Mouse (Mus musculus): ENCODE results near the gene AC170998.1. TPM values are rescaled to one million over a fixed set of nuclear protein-coding genes. Genes with fewer than 3 reads are reported as not detected.

Gene AC170998.1
- polyA plus RNA-seq, 1 experiment from 2014 or later = 3.6 TPM

- WGBS = 94% methylated on average over 11 of the region's 11 CpGs
- Histone ChIP-seq H3K9me3 (no peaks in the 10 kb centered on the region), H3K4me3 (replicated peaks) (no peak overlapping the region)
These were observed 17.4 kb downstream of the AC170998.1 start for GRCm38 (mm10) chr17:28743145-28743866.

GRCm38 (mm10) chr17:28743916-28744315, 18.0 kb downstream of the AC170998.1 start:
- no peak overlapping the region for H3K4me3 ChIP-seq (replicated peaks)
- H3K27me3 ChIP-seq = no peaks in the 10 kb centered on the region
- no peak for ATAC-seq (ENCODE audit: low FRiP score)
- H3K9ac ChIP-seq = no peak overlapping the region
- WGBS = 91% methylated on average over 9 of the region's 9 CpGs
- H3K4me2 ChIP-seq = no peak overlapping the region
- H3K27ac ChIP-seq = no peak overlapping the region
- no peaks in the 10 kb centered on the region for H3K4me1 ChIP-seq
- no peaks in the 10 kb centered on the region for H3K9me3 ChIP-seq
- H3K36me3 ChIP-seq (replicated peaks) = peaks cover 89% of the 10 kb centered on the region

More at GRCm38 (mm10) chr17:28743145-28743866, 17.4 kb downstream of the AC170998.1 start:
- Histone ChIP-seq H3K9ac (no peak overlapping the region), H3K36me3 (replicated peaks) (peaks cover 87% of the 10 kb centered on the region), H3K27me3 (no peaks in the 10 kb centered on the region), H3K27ac (no peak overlapping the region), H3K4me1 (no peaks in the 10 kb centered on the region), H3K4me2 (no peak overlapping the region)
- no peak for ATAC-seq (ENCODE audit: low FRiP score)

GRCm38 (mm10) chr17:28745773-28746172, 19.9 kb downstream of the AC170998.1 start:
- H3K9me3 ChIP-seq = no peaks in the 10 kb centered on the region
- ATAC-seq (ENCODE audit: low FRiP score) = no peak
- H3K36me3 ChIP-seq (replicated peaks) = peaks cover 72% of the 10 kb centered on the region
- 91% methylated on average over 6 of the region's 6 CpGs for WGBS
- no peaks in the 10 kb centered on the region for H3K4me1 ChIP-seq
- no peak overlapping the region for H3K4me2 ChIP-seq
- H3K27ac ChIP-seq = no peak overlapping the region
- no peaks in the 10 kb centered on the region for H3K27me3 ChIP-seq
- H3K4me3 ChIP-seq (replicated peaks) = no peak overlapping the region
- H3K9ac ChIP-seq = no peak overlapping the region

GRCm38 (mm10) chr17:28748001-28748400, 22.1 kb downstream of the AC170998.1 start:
- Histone ChIP-seq H3K9ac (no peak overlapping the region), H3K36me3 (replicated peaks) (peaks cover 53% of the 10 kb centered on the region), H3K27me3 (no peaks in the 10 kb centered on the region)

GRCm38 (mm10) chr17:28750580-28750979, 24.7 kb downstream of the AC170998.1 start:
- H3K27ac ChIP-seq = no peak overlapping the region
- ATAC-seq (ENCODE audit: low FRiP score) = no peak
- no peak overlapping the region for H3K9ac ChIP-seq
- H3K27me3 ChIP-seq = no peaks in the 10 kb centered on the region
- no peaks in the 10 kb centered on the region for H3K4me1 ChIP-seq
- peaks cover 29% of the 10 kb centered on the region for H3K36me3 ChIP-seq (replicated peaks)
- 94% methylated on average over 6 of the region's 6 CpGs for WGBS
- H3K4me2 ChIP-seq = no peak overlapping the region
- H3K4me3 ChIP-seq (replicated peaks) = no peak overlapping the region
- H3K9me3 ChIP-seq = no peaks in the 10 kb centered on the region

More at GRCm38 (mm10) chr17:28748001-28748400, 22.1 kb downstream of the AC170998.1 start:
- no peaks in the 10 kb centered on the region for H3K9me3 ChIP-seq
- no peak overlapping the region for H3K4me2 ChIP-seq
- WGBS = 91% methylated on average over 4 of the region's 4 CpGs
- no peak overlapping the region for H3K27ac ChIP-seq
- ATAC-seq (ENCODE audit: low FRiP score) = no peak
- no peaks in the 10 kb centered on the region for H3K4me1 ChIP-seq
- no peak overlapping the region for H3K4me3 ChIP-seq (replicated peaks)

DNA sequence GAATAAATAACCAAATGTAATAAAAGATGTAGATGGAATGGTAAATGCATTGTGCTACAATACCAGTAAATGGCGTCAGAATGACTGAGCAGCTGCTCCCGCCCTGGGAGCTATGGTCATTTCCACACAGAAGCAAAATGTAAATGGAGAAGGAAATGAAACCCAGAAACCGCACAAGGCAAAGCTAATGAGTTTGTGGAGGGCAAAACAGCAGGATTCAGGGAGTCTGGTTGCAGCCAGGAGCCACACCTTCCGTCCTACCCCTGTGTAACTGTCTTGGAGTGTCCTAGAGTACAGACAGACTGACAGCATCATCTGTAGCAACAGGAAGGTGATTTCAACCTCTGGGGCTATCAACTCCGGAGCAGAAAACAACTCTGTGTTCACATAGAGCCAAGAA, 30.6 kb downstream of the AC170998.1 start:
- no peaks in the 10 kb centered on the region for H3K27me3 ChIP-seq
- no peaks in the 10 kb centered on the region for H3K36me3 ChIP-seq (replicated peaks)
- WGBS = 73% methylated on average over 5 of the region's 5 CpGs
- no peak overlapping the region for H3K4me2 ChIP-seq
- no peak overlapping the region for H3K9ac ChIP-seq
- H3K4me3 ChIP-seq (replicated peaks) = no peak overlapping the region
- no peaks in the 10 kb centered on the region for H3K9me3 ChIP-seq
- no peak overlapping the region for H3K27ac ChIP-seq
- no peaks in the 10 kb centered on the region for H3K4me1 ChIP-seq
- no peak for ATAC-seq (ENCODE audit: low FRiP score)

DNA sequence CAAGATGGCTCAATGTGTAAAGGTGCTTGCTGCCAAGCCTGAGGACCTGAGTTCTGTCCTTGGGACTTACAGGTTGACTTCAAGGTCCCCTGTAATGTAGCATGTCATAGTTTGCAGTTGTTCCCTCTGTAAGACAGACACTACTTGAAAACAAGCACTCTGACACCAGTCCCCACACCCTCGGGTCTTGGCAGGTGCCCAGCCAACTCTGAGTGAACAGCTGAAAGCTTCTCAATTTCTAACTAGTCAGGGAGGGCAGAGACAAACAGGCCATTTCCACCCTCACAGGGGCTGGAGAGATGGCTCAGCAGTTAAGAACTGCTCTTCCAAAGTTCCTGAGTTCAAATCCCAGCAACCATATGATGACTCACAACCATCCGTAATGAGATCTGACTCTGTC, 31.6 kb downstream of the AC170998.1 start:
- ATAC-seq (ENCODE audit: low FRiP score) = no peak
- Histone ChIP-seq H3K9ac (no peak overlapping the region), H3K27ac (no peak overlapping the region), H3K4me1 (no peaks in the 10 kb centered on the region), H3K9me3 (no peaks in the 10 kb centered on the region), H3K4me3 (replicated peaks) (no peak overlapping the region), H3K36me3 (replicated peaks) (no peaks in the 10 kb centered on the region), H3K4me2 (no peak overlapping the region), H3K27me3 (no peaks in the 10 kb centered on the region)
- 82% methylated on average over 2 of the region's 2 CpGs for WGBS

- ATAC-seq (ENCODE audit: low FRiP score) = no peak
- Histone ChIP-seq H3K9me3 (no peaks in the 10 kb centered on the region), H3K4me3 (replicated peaks) (no peak overlapping the region), H3K27me3 (no peaks in the 10 kb centered on the region), H3K4me1 (no peaks in the 10 kb centered on the region), H3K27ac (no peak overlapping the region), H3K36me3 (replicated peaks) (no peaks in the 10 kb centered on the region), H3K9ac (no peak overlapping the region), H3K4me2 (no peak overlapping the region)
- WGBS = 80% methylated on average over 8 of the region's 8 CpGs
These were observed 34.9 kb downstream of the AC170998.1 start for GRCm38 (mm10) chr17:28760736-28761312.

GRCm38 (mm10) chr17:28761871-28762270, 36.0 kb downstream of the AC170998.1 start:
- peaks cover 2% of the 10 kb centered on the region for H3K27me3 ChIP-seq
- H3K36me3 ChIP-seq (replicated peaks) = no peaks in the 10 kb centered on the region
- H3K4me3 ChIP-seq (replicated peaks) = no peak overlapping the region
- H3K9ac ChIP-seq = no peak overlapping the region
- no peaks in the 10 kb centered on the region for H3K4me1 ChIP-seq
- H3K27ac ChIP-seq = no peak overlapping the region
- ATAC-seq (ENCODE audit: low FRiP score) = no peak
- H3K9me3 ChIP-seq = no peaks in the 10 kb centered on the region
- no peak overlapping the region for H3K4me2 ChIP-seq
- WGBS = 19% methylated on average over 3 of the region's 3 CpGs

DNA sequence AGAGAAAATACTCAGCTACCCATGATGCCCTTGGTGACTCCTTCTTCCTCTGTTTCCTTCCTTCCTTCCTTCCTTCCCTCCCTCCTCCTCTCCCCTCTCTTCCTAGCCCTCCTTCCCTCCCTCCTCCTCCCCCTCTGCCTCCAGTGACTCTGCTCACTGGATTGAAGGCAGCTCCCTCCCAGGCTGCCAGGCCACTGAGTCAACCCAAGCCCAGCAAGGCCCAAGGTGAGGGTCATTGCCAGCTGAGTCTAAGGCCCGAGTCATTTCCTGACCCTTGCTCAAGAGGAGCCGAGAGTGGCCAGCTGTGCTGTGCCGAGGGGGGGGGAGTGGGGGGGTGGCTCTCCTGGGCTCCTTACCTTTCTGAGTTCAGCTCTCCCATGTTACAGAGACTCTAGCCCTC, 40.3 kb downstream of the AC170998.1 start:
- Histone ChIP-seq H3K4me2 (no peak overlapping the region), H3K27me3 (peaks cover 39% of the 10 kb centered on the region), H3K4me3 (replicated peaks) (no peak overlapping the region), H3K9me3 (no peaks in the 10 kb centered on the region), H3K36me3 (replicated peaks) (no peaks in the 10 kb centered on the region), H3K9ac (no peak overlapping the region), H3K4me1 (peaks cover 16% of the 10 kb centered on the region), H3K27ac (no peak overlapping the region)
- WGBS = 61% methylated on average over 3 of the region's 3 CpGs
- no peak for ATAC-seq (ENCODE audit: low FRiP score)

DNA sequence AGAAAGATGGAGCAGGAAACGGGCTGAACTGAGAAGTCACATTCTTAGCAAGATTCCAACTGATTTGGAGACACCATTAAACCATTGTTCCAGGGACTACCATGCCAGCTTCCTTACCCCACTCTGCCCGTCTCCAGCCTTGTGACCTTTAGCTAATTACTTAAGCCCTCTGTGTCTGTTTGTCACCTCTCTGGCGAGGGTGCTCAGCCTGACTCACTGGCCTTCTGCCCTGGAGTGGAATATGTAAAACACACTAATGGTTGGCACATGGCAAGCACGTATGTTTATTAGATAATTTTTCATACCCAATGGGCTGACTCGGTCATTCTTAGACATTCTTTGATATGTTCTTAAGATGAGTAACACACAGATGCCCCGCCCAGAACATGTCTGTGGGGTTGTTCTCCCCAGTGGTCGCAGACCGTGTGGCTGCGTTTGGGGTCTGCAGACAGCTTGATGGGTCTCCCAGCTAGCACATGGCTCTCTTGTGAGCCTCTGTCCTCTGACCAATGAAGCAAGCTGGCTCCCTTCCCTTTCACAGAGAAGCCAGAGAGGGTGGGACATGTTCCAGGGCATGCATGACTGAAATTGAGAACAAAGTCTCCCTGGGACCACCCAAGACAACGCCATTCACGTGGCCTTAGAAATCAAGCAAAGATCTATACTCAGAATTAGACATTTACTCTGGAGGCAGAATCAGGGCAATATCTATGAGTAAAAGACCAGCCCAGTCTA, 41.1 kb downstream of the AC170998.1 start:
- Histone ChIP-seq H3K9ac (no peak overlapping the region), H3K4me1 (peaks cover 16% of the 10 kb centered on the region), H3K9me3 (no peaks in the 10 kb centered on the region), H3K4me2 (no peak overlapping the region), H3K27ac (no peak overlapping the region), H3K4me3 (replicated peaks) (no peak overlapping the region), H3K36me3 (replicated peaks) (no peaks in the 10 kb centered on the region), H3K27me3 (peaks cover 47% of the 10 kb centered on the region)
- WGBS = 79% methylated on average over 11 of the region's 11 CpGs
- ATAC-seq (ENCODE audit: low FRiP score) = no peak

DNA sequence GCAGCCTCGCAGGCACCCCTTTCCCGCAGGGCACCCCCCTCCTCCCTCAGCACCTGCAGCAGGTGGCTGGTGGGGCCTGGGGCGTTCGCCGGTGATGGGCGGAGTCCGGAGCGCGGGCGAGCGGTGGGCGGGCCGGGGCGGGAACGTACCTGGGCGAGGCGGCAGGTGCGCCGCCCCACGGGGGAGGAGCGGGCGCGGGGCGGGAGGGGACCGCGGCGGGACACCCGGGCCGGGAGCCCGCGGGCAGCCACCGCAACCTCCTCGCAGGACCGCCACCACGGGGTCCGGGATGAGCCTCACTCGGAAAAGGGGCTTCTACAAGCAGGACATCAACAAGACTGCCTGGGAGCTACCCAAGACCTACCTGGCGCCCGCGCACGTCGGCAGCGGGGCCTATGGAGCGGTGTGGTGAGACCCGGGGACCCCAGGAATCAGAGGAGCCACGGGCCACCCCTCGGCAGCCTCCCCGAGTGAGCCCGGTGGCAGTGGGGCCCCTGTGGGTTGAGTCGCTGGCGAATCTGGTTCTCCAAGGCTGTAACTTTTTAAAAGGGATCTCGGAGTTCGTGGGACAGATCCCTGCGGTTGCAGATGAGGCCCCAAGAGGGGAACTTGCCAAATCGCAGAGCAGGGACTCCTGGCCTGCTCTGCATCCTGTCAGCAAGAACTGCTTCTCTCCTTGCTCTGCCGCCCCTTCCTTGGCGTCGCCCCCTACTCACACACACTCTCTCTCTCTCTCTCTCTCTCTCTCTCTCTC, 43.4 kb downstream of the AC170998.1 start, which contains the start of gene Mapk13:
Mapk13 (plus strand) TSS at position 177 of the 754 bp plus-strand sequence.
- Histone ChIP-seq H3K4me2 (peak within 1 kb of the TSS; percentile 73), H3K27me3 (peaks cover 53% of the 10 kb centered on the region), H3K9ac (peak within 1 kb of the TSS; percentile 38), H3K4me1 (peaks cover 16% of the 10 kb centered on the region), H3K36me3 (replicated peaks) (no peaks in the 10 kb centered on the region), H3K4me3 (replicated peaks) (peak within 1 kb of the TSS; percentile 42), H3K9me3 (no peaks in the 10 kb centered on the region), H3K27ac (no peak within 1 kb of the TSS)
- 2% methylated on average over 57 of the region's 58 CpGs for WGBS
- no peak for ATAC-seq (ENCODE audit: low FRiP score)
